Mouse (Mus musculus): ENCODE results near the gene Gm20388. TPM values are rescaled to one million over a fixed set of nuclear protein-coding genes. Genes with fewer than 3 reads are reported as not detected.

The Gm20388 gene
- polyA plus RNA-seq, 1 experiment from 2014 or later, result not detected

- Histone ChIP-seq H3K27ac (ENCODE audit: low read depth, low read length) (no peak overlapping the region), H3K36me3 (ENCODE audit: control insufficient read depth, insufficient read depth, low read length) (no peaks in the 10 kb centered on the region), H3K9me3 (ENCODE audit: control insufficient read depth, low read length) (no peaks in the 10 kb centered on the region; the same call in 1 of the 2 replicates), H3K9ac (ENCODE audit: low read depth, low read length) (no peak overlapping the region), H3K4me2 (replicated peaks; ENCODE audit: low read depth, low read length) (no peak overlapping the region), H3K27me3 (ENCODE audit: control insufficient read depth, insufficient read depth, low read length) (0 out of 2 replicates have a peak, but pooled peaks cover 3% of the 10 kb centered on the region), H3K4me3 (ENCODE audit: low read length) (no peak overlapping the region), H3K4me1 (ENCODE audit: control insufficient read depth, insufficient read depth, low read length) (0 out of 2 replicates have a peak, but pooled peaks cover 7% of the 10 kb centered on the region)
- 71% methylated on average over 5 of the region's 5 CpGs for WGBS
- no peak for ATAC-seq (ENCODE audit: low FRiP score, low TSS enrichment)
Observed at GRCm38 (mm10) chr8:120725576-120725950, 814.9 kb downstream of the Gm20388 start.

- H3K4me2 ChIP-seq (replicated peaks; ENCODE audit: low read depth, low read length), result no peak overlapping the region
- 66% methylated on average over 5 of the region's 5 CpGs for WGBS
- 0 out of 2 replicates have a peak, but pooled peaks cover 7% of the 10 kb centered on the region for H3K4me1 ChIP-seq (ENCODE audit: control insufficient read depth, insufficient read depth, low read length)
- no peak overlapping the region for H3K9ac ChIP-seq (ENCODE audit: low read depth, low read length)
- H3K27me3 ChIP-seq (ENCODE audit: control insufficient read depth, insufficient read depth, low read length), result 0 out of 2 replicates have a peak, but pooled peaks cover 3% of the 10 kb centered on the region
- no peak overlapping the region for H3K4me3 ChIP-seq (ENCODE audit: low read length)
- no peaks in the 10 kb centered on the region; the same call in 1 of the 2 replicates for H3K9me3 ChIP-seq (ENCODE audit: control insufficient read depth, low read length)
- no peaks in the 10 kb centered on the region for H3K36me3 ChIP-seq (ENCODE audit: control insufficient read depth, insufficient read depth, low read length)
- H3K27ac ChIP-seq (ENCODE audit: low read depth, low read length), result no peak overlapping the region
- ATAC-seq (ENCODE audit: low FRiP score, low TSS enrichment), result no peak
Observed at GRCm38 (mm10) chr8:120726051-120726450, 815.4 kb downstream of the Gm20388 start.

- Histone ChIP-seq H3K27me3 (ENCODE audit: control insufficient read depth, insufficient read depth, low read length) (0 out of 2 replicates have a peak, but pooled peaks cover 3% of the 10 kb centered on the region), H3K9ac (ENCODE audit: low read depth, low read length) (no peak overlapping the region), H3K4me3 (ENCODE audit: low read length) (no peak overlapping the region), H3K9me3 (ENCODE audit: control insufficient read depth, low read length) (no peaks in the 10 kb centered on the region; the same call in 1 of the 2 replicates), H3K4me1 (ENCODE audit: control insufficient read depth, insufficient read depth, low read length) (0 out of 2 replicates have a peak, but pooled peaks cover 7% of the 10 kb centered on the region), H3K27ac (ENCODE audit: low read depth, low read length) (no peak overlapping the region), H3K4me2 (replicated peaks; ENCODE audit: low read depth, low read length) (no peak overlapping the region), H3K36me3 (ENCODE audit: control insufficient read depth, insufficient read depth, low read length) (no peaks in the 10 kb centered on the region)
- 52% methylated on average over 9 of the region's 9 CpGs for WGBS
- ATAC-seq (ENCODE audit: low FRiP score, low TSS enrichment), result no peak
Observed at GRCm38 (mm10) chr8:120728488-120729160, 818.0 kb downstream of the Gm20388 start.

- no peak overlapping the region for H3K4me3 ChIP-seq (ENCODE audit: low read length)
- H3K4me2 ChIP-seq (replicated peaks; ENCODE audit: low read depth, low read length), result no peak overlapping the region
- H3K9ac ChIP-seq (ENCODE audit: low read depth, low read length), result no peak overlapping the region
- H3K36me3 ChIP-seq (ENCODE audit: control insufficient read depth, insufficient read depth, low read length), result no peaks in the 10 kb centered on the region
- no peak overlapping the region for H3K27ac ChIP-seq (ENCODE audit: low read depth, low read length)
- peaks cover 18% of the 10 kb centered on the region for H3K27me3 ChIP-seq (ENCODE audit: control insufficient read depth, insufficient read depth, low read length)
- H3K9me3 ChIP-seq (ENCODE audit: control insufficient read depth, low read length), result no peaks in the 10 kb centered on the region
- 43% methylated on average over 14 of the region's 14 CpGs for WGBS
- H3K4me1 ChIP-seq (ENCODE audit: control insufficient read depth, insufficient read depth, low read length), result no peaks in the 10 kb centered on the region
- no peak for ATAC-seq (ENCODE audit: low FRiP score, low TSS enrichment)
Observed at GRCm38 (mm10) chr8:120731582-120731981, 820.9 kb downstream of the Gm20388 start.

- Histone ChIP-seq H3K4me3 (ENCODE audit: low read length) (no peak overlapping the region), H3K27me3 (ENCODE audit: control insufficient read depth, insufficient read depth, low read length) (peaks cover 18% of the 10 kb centered on the region), H3K36me3 (ENCODE audit: control insufficient read depth, insufficient read depth, low read length) (no peaks in the 10 kb centered on the region), H3K9ac (ENCODE audit: low read depth, low read length) (no peak overlapping the region), H3K4me1 (ENCODE audit: control insufficient read depth, insufficient read depth, low read length) (no peaks in the 10 kb centered on the region), H3K4me2 (replicated peaks; ENCODE audit: low read depth, low read length) (no peak overlapping the region), H3K27ac (ENCODE audit: low read depth, low read length) (no peak overlapping the region), H3K9me3 (ENCODE audit: control insufficient read depth, low read length) (no peaks in the 10 kb centered on the region)
- ATAC-seq (ENCODE audit: low FRiP score, low TSS enrichment), result no peak
- 45% methylated on average over 5 of the region's 6 CpGs for WGBS
Observed at GRCm38 (mm10) chr8:120732068-120732467, 821.4 kb downstream of the Gm20388 start.

GRCm38 (mm10) chr8:120735770-120736481 is 825.3 kb downstream of the Gm20388 start, which contains the start of gene Irf8:
Gene Irf8, plus strand, starts transcription at chr8:120736358.
- H3K27ac ChIP-seq (ENCODE audit: low read depth, low read length), result no peak within 1 kb of the TSS
- H3K9me3 ChIP-seq (ENCODE audit: control insufficient read depth, low read length), result no peaks in the 10 kb centered on the region
- WGBS, result under 1% methylated on average over 59 of the region's 62 CpGs
- ATAC-seq (ENCODE audit: low FRiP score, low TSS enrichment), result peak; percentile 87
- H3K36me3 ChIP-seq (ENCODE audit: control insufficient read depth, insufficient read depth, low read length), result no peaks in the 10 kb centered on the region
- peaks cover 21% of the 10 kb centered on the region for H3K27me3 ChIP-seq (ENCODE audit: control insufficient read depth, insufficient read depth, low read length)
- H3K4me3 ChIP-seq (ENCODE audit: low read length), result peak within 1 kb of the TSS; percentile 42
- peak within 1 kb of the TSS; percentile 42; the same call in 1 of the 2 replicates for H3K9ac ChIP-seq (ENCODE audit: low read depth, low read length)
- no peaks in the 10 kb centered on the region for H3K4me1 ChIP-seq (ENCODE audit: control insufficient read depth, insufficient read depth, low read length)
- peak within 1 kb of the TSS; percentile 88 for H3K4me2 ChIP-seq (replicated peaks; ENCODE audit: low read depth, low read length)

- Histone ChIP-seq H3K36me3 (ENCODE audit: control insufficient read depth, insufficient read depth, low read length) (no peaks in the 10 kb centered on the region), H3K9ac (ENCODE audit: low read depth, low read length) (peak overlapping the region; percentile 28; the same call in 1 of the 2 replicates), H3K27ac (ENCODE audit: low read depth, low read length) (no peak overlapping the region), H3K27me3 (ENCODE audit: control insufficient read depth, insufficient read depth, low read length) (peaks cover 21% of the 10 kb centered on the region), H3K4me1 (ENCODE audit: control insufficient read depth, insufficient read depth, low read length) (no peaks in the 10 kb centered on the region), H3K9me3 (ENCODE audit: control insufficient read depth, low read length) (no peaks in the 10 kb centered on the region), H3K4me3 (ENCODE audit: low read length) (peak overlapping the region; percentile 42), H3K4me2 (replicated peaks; ENCODE audit: low read depth, low read length) (peak overlapping the region; percentile 88)
- ATAC-seq (ENCODE audit: low FRiP score, low TSS enrichment), result no peak
- WGBS, result under 1% methylated on average over 11 of the region's 11 CpGs
Observed at GRCm38 (mm10) chr8:120736486-120736885, 825.8 kb downstream of the Gm20388 start.

- H3K4me2 ChIP-seq (replicated peaks; ENCODE audit: low read depth, low read length), result no peak overlapping the region
- H3K36me3 ChIP-seq (ENCODE audit: control insufficient read depth, insufficient read depth, low read length), result no peaks in the 10 kb centered on the region
- ATAC-seq (ENCODE audit: low FRiP score, low TSS enrichment), result no peak
- H3K27ac ChIP-seq (ENCODE audit: low read depth, low read length), result no peak overlapping the region
- 58% methylated on average over 7 of the region's 7 CpGs for WGBS
- H3K9me3 ChIP-seq (ENCODE audit: control insufficient read depth, low read length), result no peaks in the 10 kb centered on the region
- H3K27me3 ChIP-seq (ENCODE audit: control insufficient read depth, insufficient read depth, low read length), result peaks cover 21% of the 10 kb centered on the region
- no peak overlapping the region for H3K4me3 ChIP-seq (ENCODE audit: low read length)
- H3K9ac ChIP-seq (ENCODE audit: low read depth, low read length), result no peak overlapping the region
- H3K4me1 ChIP-seq (ENCODE audit: control insufficient read depth, insufficient read depth, low read length), result no peaks in the 10 kb centered on the region
Observed at GRCm38 (mm10) chr8:120737166-120737565, 826.5 kb downstream of the Gm20388 start.

- Histone ChIP-seq H3K27ac (ENCODE audit: low read depth, low read length) (no peak overlapping the region), H3K9ac (ENCODE audit: low read depth, low read length) (no peak overlapping the region), H3K4me1 (ENCODE audit: control insufficient read depth, insufficient read depth, low read length) (peaks cover 2% of the 10 kb centered on the region), H3K36me3 (ENCODE audit: control insufficient read depth, insufficient read depth, low read length) (no peaks in the 10 kb centered on the region), H3K9me3 (ENCODE audit: control insufficient read depth, low read length) (no peaks in the 10 kb centered on the region), H3K4me2 (replicated peaks; ENCODE audit: low read depth, low read length) (no peak overlapping the region), H3K27me3 (ENCODE audit: control insufficient read depth, insufficient read depth, low read length) (peaks cover 21% of the 10 kb centered on the region), H3K4me3 (ENCODE audit: low read length) (no peak overlapping the region)
- no peak for ATAC-seq (ENCODE audit: low FRiP score, low TSS enrichment)
- WGBS, result 87% methylated on average over 4 of the region's 4 CpGs
Observed at GRCm38 (mm10) chr8:120738771-120739170, 828.1 kb downstream of the Gm20388 start.
